Mouse (Mus musculus) olfactory bulb, adult 2 months (tissue): Measurements from ENCODE around the gene Sumo3.

Experiments
- CTCF ChIP-seq: fragments of 200-500 bp; IDR thresholded peaks from 2 replicates; pipeline ENCODE4 v1.5.1; 2012; ENCODE audit warnings: low read depth, mild to moderate bottlenecking, low read length, moderate library complexity; ENCODE audit not compliant: insufficient read depth
- POLR2A ChIP-seq: fragments of 200-500 bp; IDR thresholded peaks from 2 replicates; pipeline ENCODE4 v1.6.1; 2012; ENCODE audit warnings: mild to moderate bottlenecking, low read depth, low read length, moderate library complexity; ENCODE audit not compliant: insufficient read depth

DNA sequence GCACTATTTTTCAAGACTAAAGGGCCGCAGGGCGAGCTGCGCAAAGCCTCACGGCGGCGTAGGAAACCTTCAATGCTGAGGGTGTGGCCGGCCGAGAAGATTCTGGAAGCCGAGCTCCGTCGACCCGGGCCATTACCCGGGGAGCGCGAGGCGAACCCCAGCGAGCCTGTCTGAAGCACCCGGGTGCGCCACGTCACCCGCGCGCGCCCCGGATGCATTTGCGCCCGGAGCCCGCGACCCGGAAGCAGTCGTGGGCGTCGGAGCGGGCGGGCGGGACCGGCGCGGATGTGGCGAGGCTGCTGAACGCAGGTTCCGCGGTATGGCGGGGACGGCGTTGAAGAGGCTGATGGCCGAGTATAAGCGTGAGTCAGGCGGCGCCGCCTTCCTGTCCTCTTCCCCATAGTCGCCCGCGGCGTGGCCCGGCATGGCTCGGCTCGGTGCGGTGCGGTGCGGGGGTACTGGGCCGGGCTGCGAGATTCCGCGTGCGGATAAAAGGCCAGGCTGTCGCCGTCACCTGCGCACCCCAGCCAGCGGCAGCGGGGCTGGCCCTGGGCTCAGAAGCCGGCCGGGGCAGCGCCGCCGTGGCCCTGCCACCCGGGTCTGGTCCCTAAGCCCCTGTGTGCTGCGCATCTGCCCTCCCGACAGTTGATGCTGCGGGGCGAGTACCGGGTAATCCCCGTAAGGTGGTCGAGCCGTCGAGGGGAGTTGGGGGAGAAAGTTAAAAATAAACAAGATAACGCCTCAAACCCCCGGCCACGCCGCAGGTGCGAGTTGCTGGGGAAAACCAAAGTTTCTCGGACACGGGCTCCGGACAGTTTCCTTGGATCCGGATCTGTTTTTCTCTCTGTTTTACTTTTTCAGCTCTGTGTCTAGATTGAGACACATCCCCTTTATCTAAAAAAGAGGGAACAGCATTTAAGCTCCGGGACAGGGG is 16.4 kb downstream of the Sumo3 start, which contains the start of gene Ube2g2:
- TF ChIP-seq CTCF (no peak), POLR2A (peak; percentile 77)
